Mouse (Mus musculus): Measurements from ENCODE around the gene Msmp. TPM values are rescaled to one million over a fixed set of nuclear protein-coding genes. Genes with fewer than 3 reads are reported as not detected.

Msmp gene
- polyA plus RNA-seq, 1 experiment from 2014 or later, result 1.1 TPM

- Histone ChIP-seq H3K27me3 (ENCODE audit: control insufficient read depth, insufficient read depth, low read depth, low read length) (no peaks in the 10 kb centered on the region), H3K27ac (ENCODE audit: low read length) (no peak overlapping the region), H3K9me3 (replicated peaks; ENCODE audit: control insufficient read depth, low read length, poor library complexity, severe bottlenecking) (0 out of 2 replicates have a peak, but pooled peaks cover 9% of the 10 kb centered on the region), H3K36me3 (ENCODE audit: control insufficient read depth, insufficient read depth, low read length) (no peaks in the 10 kb centered on the region), H3K4me1 (ENCODE audit: control insufficient read depth, insufficient read depth, low read length) (peaks cover 25% of the 10 kb centered on the region), H3K4me2 (ENCODE audit: low read length) (peak overlapping the region; percentile 7; the same call in 1 of the 2 replicates), H3K9ac (ENCODE audit: low read depth, low read length) (0 out of 2 replicates have a peak overlapping the region, but pooled peaks have one; percentile 13), H3K4me3 (ENCODE audit: low read depth, low read length) (no peak overlapping the region)
- WGBS, result 35% methylated on average over 20 of the region's 20 CpGs
- no peak for ATAC-seq
Measured at GRCm38 (mm10) chr4:43629106-43629817, 45.0 kb upstream of the Msmp start.

- Histone ChIP-seq H3K9ac (ENCODE audit: low read depth, low read length) (no peak overlapping the region), H3K9me3 (replicated peaks; ENCODE audit: control insufficient read depth, low read length, poor library complexity, severe bottlenecking) (0 out of 2 replicates have a peak, but pooled peaks cover 6% of the 10 kb centered on the region), H3K4me2 (ENCODE audit: low read length) (no peak overlapping the region), H3K4me3 (ENCODE audit: low read depth, low read length) (no peak overlapping the region), H3K27ac (ENCODE audit: low read length) (no peak overlapping the region), H3K4me1 (ENCODE audit: control insufficient read depth, insufficient read depth, low read length) (no peaks in the 10 kb centered on the region), H3K36me3 (ENCODE audit: control insufficient read depth, insufficient read depth, low read length) (no peaks in the 10 kb centered on the region), H3K27me3 (ENCODE audit: control insufficient read depth, insufficient read depth, low read depth, low read length) (no peaks in the 10 kb centered on the region)
- ATAC-seq, result no peak
- 85% methylated on average over 4 of the region's 4 CpGs for WGBS
Measured at GRCm38 (mm10) chr4:43620146-43620778, 36.0 kb upstream of the Msmp start.

DNA sequence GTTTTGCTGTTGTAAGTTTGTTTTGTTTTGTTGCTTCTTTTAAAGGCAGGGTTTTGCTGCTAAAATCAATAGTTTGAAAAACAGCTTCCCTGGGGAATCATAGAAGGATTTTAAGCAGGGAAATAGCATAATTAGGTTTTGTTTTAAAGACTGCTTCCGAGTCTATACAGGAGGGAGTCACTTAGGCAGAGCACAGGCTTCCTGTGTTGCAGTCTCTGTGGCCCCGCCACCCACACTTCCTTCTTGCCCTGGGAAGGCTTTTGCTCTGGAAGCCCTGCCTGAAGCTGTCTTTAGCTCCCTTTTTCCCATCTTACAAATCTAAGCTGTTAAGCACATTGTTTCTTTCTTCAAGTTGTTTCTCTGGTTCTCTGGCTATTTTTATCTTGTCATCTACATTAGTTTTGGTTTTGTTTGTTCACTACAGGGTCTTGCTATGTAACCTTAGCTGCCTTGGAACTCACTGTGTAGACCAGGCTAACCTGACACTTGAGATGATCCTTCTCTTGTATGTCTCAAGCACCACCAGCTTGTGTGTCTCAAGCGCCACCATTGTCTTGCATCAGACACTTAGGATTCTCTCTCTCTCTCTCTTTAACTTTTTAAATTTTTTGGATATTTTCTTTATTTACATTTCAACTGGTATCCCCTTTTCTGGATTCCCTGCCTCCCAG is 28.9 kb upstream of the Msmp start:
- whole genome bisulfite sequencing, result 64% methylated on average over 3 of the region's 3 CpGs
- ATAC-seq, result no peak
- no peak overlapping the region for H3K9ac ChIP-seq (ENCODE audit: low read depth, low read length)

GRCm38 (mm10) chr4:43612534-43612933 is 28.2 kb upstream of the Msmp start:
- ATAC-seq, result no peak
- Histone ChIP-seq H3K27ac (ENCODE audit: low read length) (no peak overlapping the region), H3K9me3 (replicated peaks; ENCODE audit: control insufficient read depth, low read length, poor library complexity, severe bottlenecking) (no peaks in the 10 kb centered on the region), H3K27me3 (ENCODE audit: control insufficient read depth, insufficient read depth, low read depth, low read length) (no peaks in the 10 kb centered on the region), H3K4me3 (ENCODE audit: low read depth, low read length) (no peak overlapping the region), H3K9ac (ENCODE audit: low read depth, low read length) (no peak overlapping the region), H3K36me3 (ENCODE audit: control insufficient read depth, insufficient read depth, low read length) (no peaks in the 10 kb centered on the region), H3K4me2 (ENCODE audit: low read length) (no peak overlapping the region), H3K4me1 (ENCODE audit: control insufficient read depth, insufficient read depth, low read length) (no peaks in the 10 kb centered on the region)
- WGBS, result 75% methylated on average over 10 of the region's 10 CpGs

More for the DNA sequence above, 28.9 kb upstream of the Msmp start:
- Histone ChIP-seq H3K4me1 (ENCODE audit: control insufficient read depth, insufficient read depth, low read length) (no peaks in the 10 kb centered on the region), H3K4me2 (ENCODE audit: low read length) (no peak overlapping the region), H3K4me3 (ENCODE audit: low read depth, low read length) (no peak overlapping the region), H3K27me3 (ENCODE audit: control insufficient read depth, insufficient read depth, low read depth, low read length) (no peaks in the 10 kb centered on the region), H3K27ac (ENCODE audit: low read length) (no peak overlapping the region), H3K36me3 (ENCODE audit: control insufficient read depth, insufficient read depth, low read length) (no peaks in the 10 kb centered on the region), H3K9me3 (replicated peaks; ENCODE audit: control insufficient read depth, low read length, poor library complexity, severe bottlenecking) (no peaks in the 10 kb centered on the region)

- no peaks in the 10 kb centered on the region for H3K9me3 ChIP-seq (replicated peaks; ENCODE audit: control insufficient read depth, low read length, poor library complexity, severe bottlenecking)
- no peak overlapping the region for H3K4me2 ChIP-seq (ENCODE audit: low read length)
- WGBS, result 81% methylated on average over 9 of the region's 9 CpGs
- no peak overlapping the region for H3K4me3 ChIP-seq (ENCODE audit: low read depth, low read length)
- no peak for ATAC-seq
- no peak overlapping the region for H3K27ac ChIP-seq (ENCODE audit: low read length)
- H3K36me3 ChIP-seq (ENCODE audit: control insufficient read depth, insufficient read depth, low read length), result no peaks in the 10 kb centered on the region
- no peaks in the 10 kb centered on the region for H3K4me1 ChIP-seq (ENCODE audit: control insufficient read depth, insufficient read depth, low read length)
- H3K27me3 ChIP-seq (ENCODE audit: control insufficient read depth, insufficient read depth, low read depth, low read length), result no peaks in the 10 kb centered on the region
- no peak overlapping the region for H3K9ac ChIP-seq (ENCODE audit: low read depth, low read length)
Measured at GRCm38 (mm10) chr4:43604751-43605685, 20.7 kb upstream of the Msmp start.

DNA sequence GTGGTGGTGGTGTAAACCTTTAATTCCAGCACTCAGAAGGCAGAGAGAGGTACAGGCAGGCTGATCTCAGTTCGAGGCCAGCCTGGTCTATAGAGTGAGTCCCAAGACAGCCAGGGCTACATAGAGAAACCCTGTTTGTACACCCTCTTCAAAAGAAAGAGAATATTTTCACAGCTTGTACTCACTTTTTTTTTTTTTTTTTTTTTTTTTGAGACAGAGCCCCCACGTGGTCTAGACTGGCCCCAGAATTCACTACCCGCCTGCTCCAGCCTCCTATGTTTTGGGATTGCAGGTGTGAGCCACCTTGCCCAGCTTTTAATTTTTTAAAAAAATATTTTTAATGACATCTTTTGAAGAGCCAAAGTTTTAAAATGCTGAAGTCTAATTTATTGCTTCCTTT is 19.8 kb upstream of the Msmp start:
- Histone ChIP-seq H3K27me3 (ENCODE audit: control insufficient read depth, insufficient read depth, low read depth, low read length) (no peaks in the 10 kb centered on the region), H3K9ac (ENCODE audit: low read depth, low read length) (no peak overlapping the region), H3K27ac (ENCODE audit: low read length) (no peak overlapping the region), H3K36me3 (ENCODE audit: control insufficient read depth, insufficient read depth, low read length) (no peaks in the 10 kb centered on the region), H3K4me2 (ENCODE audit: low read length) (no peak overlapping the region), H3K4me1 (ENCODE audit: control insufficient read depth, insufficient read depth, low read length) (no peaks in the 10 kb centered on the region), H3K4me3 (ENCODE audit: low read depth, low read length) (no peak overlapping the region), H3K9me3 (replicated peaks; ENCODE audit: control insufficient read depth, low read length, poor library complexity, severe bottlenecking) (no peaks in the 10 kb centered on the region)
- 54% methylated on average over 3 of the region's 3 CpGs for WGBS
- ATAC-seq, result no peak

GRCm38 (mm10) chr4:43600195-43600934 is 16.1 kb upstream of the Msmp start:
- Histone ChIP-seq H3K4me3 (ENCODE audit: low read depth, low read length) (no peak overlapping the region), H3K9me3 (replicated peaks; ENCODE audit: control insufficient read depth, low read length, poor library complexity, severe bottlenecking) (no peaks in the 10 kb centered on the region), H3K27ac (ENCODE audit: low read length) (no peak overlapping the region), H3K4me2 (ENCODE audit: low read length) (no peak overlapping the region), H3K36me3 (ENCODE audit: control insufficient read depth, insufficient read depth, low read length) (no peaks in the 10 kb centered on the region), H3K27me3 (ENCODE audit: control insufficient read depth, insufficient read depth, low read depth, low read length) (no peaks in the 10 kb centered on the region), H3K9ac (ENCODE audit: low read depth, low read length) (no peak overlapping the region), H3K4me1 (ENCODE audit: control insufficient read depth, insufficient read depth, low read length) (no peaks in the 10 kb centered on the region)
- WGBS, result 83% methylated on average over 9 of the region's 9 CpGs
- ATAC-seq, result no peak

Measured in midbrain, embryonic 16.5 days (tissue).